Mouse (Mus musculus) C2C12 (cell line): ENCODE data around the gene Ccdc173. TPM values are rescaled to one million over a fixed set of nuclear protein-coding genes. Genes with fewer than 3 reads are reported as not detected.

ENCODE experiments used
- H3K27me3 ChIP-seq: one replicate; pipeline ENCODE4 v1.6.1; 2011; ENCODE audit not compliant: control insufficient read depth, insufficient read depth, insufficient read length
- H3K36me3 ChIP-seq: one replicate; pipeline ENCODE4 v1.6.1; 2011; ENCODE audit not compliant: control insufficient read depth, insufficient read depth
- H3K4me3 ChIP-seq: one replicate; pipeline ENCODE4 v1.5.1; 2011; ENCODE audit warnings: mild to moderate bottlenecking, control low read depth; ENCODE audit not compliant: poor library complexity, insufficient read depth, severe bottlenecking
- H3K79me2 ChIP-seq: one replicate; pipeline ENCODE4 v1.6.1; 2011; ENCODE audit not compliant: control insufficient read depth, insufficient read depth
- H3K79me3 ChIP-seq: one replicate; pipeline ENCODE4 v1.6.1; 2011; ENCODE audit warnings: low read depth, control low read depth
- H3ac ChIP-seq: one replicate; pipeline ENCODE3; 2011; ENCODE audit warnings: low read depth; ENCODE audit not compliant: control insufficient read depth, insufficient read length
- CEBPB ChIP-seq: IDR thresholded peaks from one replicate; pipeline ENCODE4 v1.6.1; 2011; ENCODE audit warnings: low read depth, mild to moderate bottlenecking, control low read depth, moderate library complexity
- CTCF ChIP-seq: IDR thresholded peaks from one replicate; pipeline ENCODE4 v1.5.1; 2011; ENCODE audit not compliant: control insufficient read depth, insufficient read depth, insufficient read length
- FOSL1 ChIP-seq: IDR thresholded peaks from one replicate; pipeline ENCODE4 v1.8.0; 2011; ENCODE audit warnings: mild to moderate bottlenecking, low read length; ENCODE audit not compliant: poor library complexity, insufficient read depth, severe bottlenecking
- MAX ChIP-seq: IDR thresholded peaks from one replicate; pipeline ENCODE4 v1.6.1; 2011; ENCODE audit warnings: mild to moderate bottlenecking, control low read depth
- MYOD1 ChIP-seq: IDR thresholded peaks from one replicate; pipeline ENCODE4 v1.6.1; 2011; ENCODE audit warnings: low read depth; ENCODE audit not compliant: control insufficient read depth, insufficient read length
- MYOG ChIP-seq: IDR thresholded peaks from one replicate; pipeline ENCODE4 v1.6.1; 2011; ENCODE audit not compliant: control insufficient read depth, insufficient read length; ENCODE audit errors: extremely low read depth
- USF1 ChIP-seq: IDR thresholded peaks from one replicate; pipeline ENCODE4 v1.6.1; 2011; ENCODE audit warnings: low read depth, mild to moderate bottlenecking, control low read depth, moderate library complexity
- polyA plus RNA-seq: library from polyadenylated mRNA; unstranded; fragments of >200 nt; fragmentation: generic; extraction: Trizol; gene quantifications from one replicate; pipeline ENCODE4 v1.2.1, GENCODE M21; 2012; ENCODE audit warnings: missing spikeins

Ccdc173 gene
- polyA plus RNA-seq, 1 experiment = 0.26 TPM

DNA sequence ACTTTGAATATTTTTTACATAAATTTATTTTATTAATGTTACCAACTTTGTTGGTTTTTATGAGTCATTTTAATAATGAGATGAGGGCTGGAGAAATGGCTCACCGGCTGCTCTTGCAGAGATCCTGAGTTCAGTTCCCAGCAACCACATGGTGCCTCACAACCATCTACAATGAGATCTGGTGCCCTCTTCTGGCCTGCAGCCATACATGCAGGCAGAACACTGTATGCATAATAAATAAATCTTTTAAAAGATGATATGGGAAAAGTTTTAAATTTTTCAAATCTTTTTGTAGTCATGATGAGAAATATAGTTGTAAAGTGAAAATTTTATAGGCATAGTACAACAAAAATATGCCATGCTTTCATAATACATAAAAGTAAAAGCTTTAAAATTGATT lies 44.3 kb downstream of the Ccdc173 start:
- Histone ChIP-seq H3K4me3 (no peak overlapping the region), H3K79me3 (no peaks in the 10 kb centered on the region), H3K36me3 (peaks cover 96% of the 10 kb centered on the region), H3K27me3 (no peaks in the 10 kb centered on the region), H3K79me2 (no peaks in the 10 kb centered on the region), H3ac (no peak overlapping the region)
- TF ChIP-seq MAX (no peak), FOSL1 (no peak), MYOD1 (no peak), CTCF (no peak), CEBPB (no peak), MYOG (no peak), USF1 (no peak)

GRCm38 (mm10) chr2:69723519-69723825 lies 65.9 kb downstream of the Ccdc173 start:
- H3K27me3 ChIP-seq = no peaks in the 10 kb centered on the region
- peak overlapping the region; percentile 92 for H3K4me3 ChIP-seq
- peaks cover 11% of the 10 kb centered on the region for H3K36me3 ChIP-seq
- peak overlapping the region; percentile 95 for H3ac ChIP-seq
- peaks cover 55% of the 10 kb centered on the region for H3K79me2 ChIP-seq
- no peak for TF ChIP-seq USF1
- no peak for TF ChIP-seq MYOD1
- no peak for TF ChIP-seq CTCF
- TF ChIP-seq MAX = no peak
- no peak for TF ChIP-seq MYOG
- no peak for TF ChIP-seq CEBPB
- no peak for TF ChIP-seq FOSL1
- peaks cover 44% of the 10 kb centered on the region for H3K79me3 ChIP-seq

DNA sequence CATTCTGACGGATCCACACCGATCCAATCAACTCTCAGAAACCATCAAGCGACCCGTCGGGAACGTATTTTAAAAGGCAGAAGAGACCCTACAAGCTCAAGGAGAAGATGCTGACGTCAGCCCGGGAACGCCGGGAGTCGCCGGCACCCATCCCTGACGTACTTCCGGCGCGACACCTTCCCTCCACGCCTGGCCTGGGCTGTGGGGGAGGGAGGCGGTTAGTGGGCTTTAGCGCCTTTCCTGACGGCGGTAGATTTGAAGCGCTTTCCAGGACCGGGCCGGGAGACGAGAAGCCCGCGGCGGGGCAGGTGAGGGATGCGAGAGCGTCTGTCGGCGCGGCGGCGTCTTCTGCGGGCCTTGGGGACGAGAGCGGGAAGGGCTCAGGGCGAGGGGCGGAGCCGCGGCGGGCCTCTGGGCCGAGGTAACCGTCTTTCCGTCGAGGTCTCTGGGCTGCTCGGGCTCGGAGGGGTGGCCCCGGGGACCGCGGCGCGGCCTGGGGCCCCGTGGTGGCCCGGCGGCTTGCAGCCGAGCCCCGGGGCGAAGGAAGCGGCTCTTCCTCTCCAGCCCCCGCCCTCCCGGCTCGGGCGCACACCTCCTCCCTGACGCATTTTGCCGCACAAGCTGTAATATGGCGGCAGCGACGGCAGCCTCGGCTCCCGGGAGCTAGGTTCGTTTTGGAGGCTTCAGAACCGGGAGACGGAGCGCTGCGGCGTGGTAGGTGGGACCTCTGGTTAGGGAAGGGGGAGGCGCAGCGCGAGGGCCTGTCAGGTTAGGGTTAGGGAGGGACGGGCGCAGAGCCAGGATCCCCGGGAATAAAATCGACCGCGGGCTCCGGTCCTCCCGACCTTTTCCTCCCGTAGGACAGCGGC lies 66.5 kb downstream of the Ccdc173 start:
- Histone ChIP-seq H3K79me2 (peaks cover 51% of the 10 kb centered on the region), H3K4me3 (peak overlapping the region; percentile 92), H3K27me3 (no peaks in the 10 kb centered on the region), H3K79me3 (peaks cover 40% of the 10 kb centered on the region), H3ac (peak overlapping the region; percentile 95), H3K36me3 (peaks cover 11% of the 10 kb centered on the region)
- TF ChIP-seq MAX = peak; percentile 85
- TF ChIP-seq CEBPB = no peak

- no peak for TF ChIP-seq MYOD1
- TF ChIP-seq CTCF = no peak
- no peak for TF ChIP-seq USF1
- TF ChIP-seq MYOG = no peak
- TF ChIP-seq CEBPB = no peak
- TF ChIP-seq FOSL1 = no peak
- TF ChIP-seq MAX = no peak
- peaks cover 37% of the 10 kb centered on the region for H3K79me3 ChIP-seq
- H3ac ChIP-seq = peak within 1 kb of the TSS; percentile 95
- peaks cover 11% of the 10 kb centered on the region for H3K36me3 ChIP-seq
- H3K4me3 ChIP-seq = peak within 1 kb of the TSS; percentile 92
- peaks cover 46% of the 10 kb centered on the region for H3K79me2 ChIP-seq
- H3K27me3 ChIP-seq = no peaks in the 10 kb centered on the region
Measured at GRCm38 (mm10) chr2:69722273-69722649, 67.1 kb downstream of the Ccdc173 start, which contains the start of gene Ppig. Gene Ppig (plus strand): TSS chr2:69722545.

DNA sequence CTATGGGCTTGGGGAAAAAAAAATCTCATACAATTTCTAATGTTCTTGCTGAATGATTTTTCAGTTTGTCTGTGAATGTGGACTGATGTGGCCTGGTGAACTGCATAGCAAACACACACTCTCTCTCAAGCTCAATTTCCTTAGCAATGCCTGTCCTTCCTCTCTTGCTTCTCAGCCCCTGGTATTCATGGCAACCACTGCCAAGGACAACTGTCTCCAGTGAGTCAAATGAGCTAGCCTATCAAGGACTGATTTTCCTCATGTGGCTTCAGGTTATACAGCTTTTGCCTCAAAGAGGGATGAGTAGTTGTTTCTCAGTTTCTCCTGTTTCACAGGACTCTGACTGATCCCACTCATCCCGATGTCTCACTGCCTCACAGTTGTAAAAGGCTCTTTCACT lies 70.3 kb downstream of the Ccdc173 start:
- peaks cover 10% of the 10 kb centered on the region for H3K79me3 ChIP-seq
- H3K27me3 ChIP-seq = no peaks in the 10 kb centered on the region
- H3K36me3 ChIP-seq = no peaks in the 10 kb centered on the region
- TF ChIP-seq MYOD1 = no peak
- no peak for TF ChIP-seq CEBPB
- TF ChIP-seq MAX = no peak
- no peak overlapping the region for H3K4me3 ChIP-seq
- H3K79me2 ChIP-seq = peaks cover 16% of the 10 kb centered on the region
- H3ac ChIP-seq = no peak overlapping the region

DNA sequence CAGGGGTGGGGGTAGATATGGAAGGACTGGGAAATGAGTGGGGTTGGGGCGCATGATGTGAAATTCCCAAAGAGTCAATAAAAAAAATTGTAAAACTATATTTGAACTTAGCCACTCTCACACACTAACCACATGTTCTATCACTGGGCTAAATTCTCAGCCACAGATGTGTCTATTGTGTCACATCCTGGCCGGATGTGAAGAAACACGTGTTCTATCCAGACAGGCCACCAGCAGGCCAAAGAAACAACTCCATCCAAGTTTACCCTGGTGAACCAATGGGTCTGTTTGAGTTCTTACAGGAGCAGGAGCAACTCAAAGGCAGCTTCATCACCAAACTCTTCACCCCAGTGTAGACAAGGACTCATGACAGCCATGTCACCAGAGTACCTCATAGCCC lies 72.9 kb downstream of the Ccdc173 start:
- no peak overlapping the region for H3ac ChIP-seq
- no peak overlapping the region for H3K4me3 ChIP-seq
- TF ChIP-seq USF1 = no peak
- TF ChIP-seq MYOG = no peak
- no peak for TF ChIP-seq MYOD1
- no peak for TF ChIP-seq MAX
- TF ChIP-seq CEBPB = no peak
- TF ChIP-seq CTCF = no peak
- TF ChIP-seq FOSL1 = no peak

More for the DNA sequence above, 72.9 kb downstream of the Ccdc173 start:
- Histone ChIP-seq H3K36me3 (no peaks in the 10 kb centered on the region), H3K79me2 (peaks cover 12% of the 10 kb centered on the region), H3K27me3 (no peaks in the 10 kb centered on the region), H3K79me3 (peaks cover 2% of the 10 kb centered on the region)
